Mouse (Mus musculus) yolk sac, embryonic 10.5 days (tissue): ENCODE results near the gene Gar1.

Source experiments
- DNase-seq: peaks from one replicate; pipeline ENCODE4 v3.0.0-alpha.2; 2017; ENCODE audit warnings: low spot score

The Gar1 gene

DNA sequence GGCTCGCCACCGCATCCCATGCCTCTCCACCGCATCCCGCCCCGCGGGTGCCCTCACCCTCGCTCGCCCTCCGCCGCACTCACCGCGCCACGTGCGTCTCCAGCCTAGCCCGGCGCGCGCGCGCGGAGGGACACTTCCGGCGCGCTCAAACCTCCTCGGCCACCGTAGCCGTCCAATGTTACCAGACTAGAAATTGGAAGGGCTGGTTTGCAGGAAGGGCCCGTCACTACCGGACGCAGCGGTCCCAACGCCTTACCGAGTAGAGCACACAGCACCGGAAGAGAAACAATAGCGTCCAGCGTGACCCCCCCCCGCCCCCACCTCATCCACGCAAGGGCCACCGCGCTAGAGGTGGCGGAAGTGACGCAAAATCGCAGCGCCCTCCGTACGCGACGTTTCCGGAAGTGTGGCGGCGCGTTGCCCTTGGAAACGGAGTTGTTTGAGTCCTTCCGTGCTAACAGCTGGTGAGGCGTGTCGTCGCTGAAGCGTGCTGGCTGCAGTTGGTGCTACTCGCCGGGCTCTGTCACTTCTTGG lies at the start of gene Gar1:
TSS of gene Gar1 (minus strand) at position 362 of the 534 bp plus-strand sequence.
- DNase-seq, result peak; percentile 93

DNA sequence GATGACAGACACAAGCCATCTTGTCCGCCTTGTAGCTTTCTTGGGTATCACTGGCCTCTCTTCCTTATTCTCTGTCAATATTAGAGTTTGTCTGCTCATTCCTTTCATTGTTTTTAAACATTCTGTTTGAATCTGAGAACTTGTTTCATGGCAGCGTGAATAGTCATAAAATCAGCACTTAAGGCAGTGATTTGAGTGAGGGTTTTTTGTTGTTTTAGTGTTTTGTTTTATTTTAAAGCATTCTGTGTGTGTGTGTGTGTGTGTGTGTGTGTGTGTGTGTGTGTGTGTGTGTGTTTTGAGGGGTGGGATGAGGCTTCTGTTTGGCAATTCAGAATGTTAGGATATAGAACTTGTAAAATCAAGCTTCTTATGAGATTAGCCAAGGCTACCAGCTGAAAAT lies 48.7 kb upstream of the Gar1 start:
- no peak for DNase-seq

DNA sequence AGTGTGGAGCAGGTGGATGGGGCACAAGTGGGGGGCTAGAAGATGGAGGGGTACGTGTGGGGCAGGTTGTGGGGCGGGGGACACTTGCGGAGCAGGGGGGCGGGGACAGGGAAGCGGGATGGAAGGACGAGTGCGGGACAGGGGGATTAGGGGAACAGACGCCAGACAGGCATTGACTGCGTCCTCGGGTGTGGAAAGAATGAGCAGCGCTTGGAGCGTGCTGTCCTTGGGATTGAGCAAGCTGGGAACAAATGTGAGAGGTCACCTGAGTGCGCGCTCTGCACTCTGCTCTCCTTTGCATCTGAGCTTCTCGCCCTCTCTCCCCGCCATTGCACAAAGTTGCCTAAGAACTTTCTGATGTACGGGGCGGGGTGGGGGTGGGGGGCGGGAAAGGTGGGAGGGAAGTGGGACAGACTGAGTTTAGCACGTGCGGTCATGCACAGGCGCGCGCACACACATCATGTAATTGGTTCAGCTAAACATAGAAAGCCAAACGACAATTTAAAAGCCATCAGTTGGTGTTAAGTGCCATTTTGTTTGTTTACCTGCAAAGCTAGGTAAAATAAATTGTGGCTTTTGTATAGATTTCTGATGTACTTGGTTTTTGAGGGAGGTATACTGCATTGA lies 48.0 kb upstream of the Gar1 start:
- DNase-seq, result peak; percentile 82

DNA sequence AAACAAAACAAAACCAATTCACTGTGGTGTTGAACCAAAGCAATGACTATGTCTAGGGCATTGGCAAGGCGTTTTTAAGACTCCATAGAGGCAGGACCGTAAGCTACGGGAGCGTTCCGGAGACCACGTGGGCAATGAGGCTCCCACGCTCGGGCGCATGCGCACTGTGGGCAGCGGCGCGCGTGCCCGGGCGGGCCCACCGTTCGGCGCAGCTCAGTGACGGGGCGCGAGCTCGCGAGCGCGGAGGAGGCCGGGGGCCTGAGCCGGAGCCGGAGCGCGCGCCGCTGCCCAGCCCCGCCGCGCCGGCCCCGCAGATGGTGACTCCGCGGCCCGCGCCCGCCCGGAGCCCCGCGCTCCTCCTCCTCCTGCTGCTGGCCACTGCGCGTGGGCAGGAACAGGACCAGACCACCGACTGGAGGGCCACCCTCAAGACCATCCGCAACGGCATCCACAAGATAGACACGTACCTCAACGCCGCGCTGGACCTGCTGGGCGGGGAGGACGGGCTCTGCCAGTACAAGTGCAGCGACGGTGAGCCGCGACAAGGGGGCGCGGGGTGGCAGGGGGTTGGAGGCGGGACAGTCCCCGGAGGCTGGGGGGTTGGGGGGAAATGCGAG lies 47.3 kb upstream of the Gar1 start, which contains the start of gene Pla2g12a:
TSS of gene Pla2g12a (plus strand) at position 202 of the 617 bp plus-strand sequence.
- peak; percentile 83 for DNase-seq

DNA sequence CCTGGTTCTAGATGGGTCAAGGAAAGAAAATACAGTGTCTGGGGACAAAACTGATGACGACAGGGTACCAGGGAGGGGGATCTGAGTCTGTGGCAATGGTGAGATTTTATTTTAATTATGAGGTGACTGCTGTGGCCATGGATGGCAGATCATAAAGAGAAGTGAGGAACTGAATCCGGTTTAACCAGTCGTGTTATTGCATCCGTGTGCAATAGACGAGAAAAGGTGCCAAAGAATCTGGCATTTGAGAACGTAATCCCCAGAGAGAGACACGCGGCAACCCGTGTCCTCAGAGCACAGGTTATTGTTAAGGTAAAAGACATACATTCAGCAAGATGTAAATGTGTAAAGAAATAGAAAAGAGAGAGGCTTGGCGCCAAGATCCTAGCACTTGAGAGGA lies 46.1 kb upstream of the Gar1 start:
- no peak for DNase-seq

DNA sequence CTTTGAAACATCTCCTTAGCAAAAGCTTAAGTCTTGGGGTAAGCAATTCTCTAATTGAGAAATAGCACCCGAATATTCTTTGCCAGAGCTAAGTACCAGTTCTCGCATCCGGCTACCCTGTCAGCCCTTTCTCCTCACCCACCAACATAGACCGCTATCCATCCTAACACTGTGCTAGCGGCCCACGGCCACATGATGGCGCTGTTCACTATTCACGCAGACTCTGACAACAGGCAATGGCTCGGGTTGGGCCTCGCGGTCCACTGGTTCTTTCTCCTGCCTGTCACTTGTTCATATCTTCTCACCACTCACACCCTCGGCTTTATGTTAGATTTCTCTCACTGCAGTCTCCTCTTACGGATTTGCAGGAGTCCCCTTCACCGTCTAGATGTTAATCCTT lies 32.5 kb upstream of the Gar1 start:
- no peak for DNase-seq

DNA sequence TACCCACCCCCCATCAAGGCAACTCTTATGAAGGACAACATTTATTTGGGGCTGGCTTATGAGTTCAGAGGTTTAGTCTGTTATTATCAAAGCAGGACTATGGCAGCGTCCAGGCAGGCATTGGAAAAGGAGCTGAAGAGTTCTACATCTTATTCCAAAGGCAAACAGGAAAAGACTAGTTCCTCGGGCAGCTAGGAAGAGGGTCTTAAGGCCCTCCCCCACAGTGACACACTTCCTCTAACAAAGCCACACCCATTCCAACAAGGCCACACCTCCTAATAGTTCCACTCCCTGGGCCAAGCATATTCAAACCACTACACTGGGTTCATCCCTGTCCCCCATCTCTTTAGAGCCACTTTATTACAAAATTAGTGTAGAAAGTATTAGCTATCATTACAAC lies 31.4 kb upstream of the Gar1 start:
- no peak for DNase-seq

DNA sequence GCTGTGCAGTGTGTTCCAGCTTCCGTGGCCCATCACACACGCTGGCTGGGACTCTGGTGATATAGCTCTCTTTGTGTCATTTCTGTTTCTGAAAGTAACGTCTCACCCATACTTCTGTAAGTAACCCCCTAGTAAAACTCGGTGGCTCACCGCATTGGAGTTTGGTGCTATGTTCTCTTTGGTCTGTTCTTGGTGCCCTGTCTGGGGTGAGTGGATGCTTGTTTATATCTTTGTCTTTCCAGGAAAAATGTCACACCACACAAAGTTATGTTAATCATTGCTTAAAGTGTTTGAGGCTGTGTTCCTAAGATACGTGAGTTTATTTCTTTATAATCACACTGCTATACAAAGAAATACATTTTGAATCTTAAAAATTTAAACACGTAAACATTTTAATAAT lies 15.7 kb upstream of the Gar1 start:
- DNase-seq, result no peak

DNA sequence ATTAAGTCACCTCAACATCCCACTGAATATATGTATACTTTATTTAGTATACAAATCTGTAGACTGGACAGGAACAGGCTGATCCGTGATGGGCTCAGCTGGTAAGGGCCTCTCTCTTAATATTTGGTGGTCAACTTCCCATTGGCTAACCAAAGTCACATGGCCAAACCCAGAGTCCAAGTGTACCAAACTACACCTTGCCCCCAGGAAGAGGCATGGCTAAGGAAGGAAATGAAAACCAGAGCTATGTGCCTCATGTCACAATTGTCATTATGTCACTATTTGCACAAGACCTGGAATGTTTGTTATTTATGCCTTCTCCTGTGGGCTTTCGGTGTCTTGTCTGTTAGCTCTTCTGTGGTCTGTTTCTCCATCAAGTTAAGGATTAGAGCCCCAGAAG lies 14.7 kb upstream of the Gar1 start:
- peak; percentile 53 for DNase-seq

DNA sequence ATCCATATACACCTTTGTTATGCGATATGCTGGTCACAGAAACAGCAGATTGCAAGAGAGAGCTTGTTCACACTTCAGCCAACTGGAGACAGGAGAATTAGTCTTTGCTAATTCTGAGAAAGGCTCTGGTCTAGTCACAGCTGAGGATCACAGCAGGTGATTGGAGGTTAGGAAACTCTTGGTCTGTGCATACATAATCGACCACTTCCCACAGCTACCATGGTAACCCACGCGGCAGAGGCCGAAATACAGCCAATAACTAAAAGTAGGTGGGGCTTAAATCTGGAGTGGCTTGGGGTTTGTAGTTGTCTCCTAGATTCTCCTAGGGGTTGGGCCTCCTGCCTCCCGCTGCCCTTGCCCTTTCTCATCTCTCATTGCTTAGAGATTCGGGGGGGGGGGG lies 6.8 kb upstream of the Gar1 start:
- DNase-seq, result peak; percentile 14

DNA sequence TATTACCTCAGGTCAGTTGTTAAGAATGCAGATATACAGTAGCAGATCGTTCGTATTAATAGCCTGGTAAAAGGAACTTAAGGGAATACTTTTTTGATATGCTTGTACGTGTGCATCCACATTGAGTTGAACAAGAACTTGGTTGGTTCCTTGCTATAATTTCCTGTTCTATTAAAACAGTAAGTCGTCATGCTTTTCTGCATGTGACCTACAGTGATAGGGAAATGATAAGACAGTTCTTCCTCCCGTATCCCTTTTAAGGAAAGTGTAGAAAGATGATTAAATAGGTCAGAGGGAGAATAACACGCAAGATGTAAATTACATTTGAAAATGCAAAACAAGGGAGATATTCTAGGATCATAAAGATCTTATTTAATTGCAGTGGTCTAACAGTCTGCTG lies 5.8 kb upstream of the Gar1 start:
- no peak for DNase-seq

DNA sequence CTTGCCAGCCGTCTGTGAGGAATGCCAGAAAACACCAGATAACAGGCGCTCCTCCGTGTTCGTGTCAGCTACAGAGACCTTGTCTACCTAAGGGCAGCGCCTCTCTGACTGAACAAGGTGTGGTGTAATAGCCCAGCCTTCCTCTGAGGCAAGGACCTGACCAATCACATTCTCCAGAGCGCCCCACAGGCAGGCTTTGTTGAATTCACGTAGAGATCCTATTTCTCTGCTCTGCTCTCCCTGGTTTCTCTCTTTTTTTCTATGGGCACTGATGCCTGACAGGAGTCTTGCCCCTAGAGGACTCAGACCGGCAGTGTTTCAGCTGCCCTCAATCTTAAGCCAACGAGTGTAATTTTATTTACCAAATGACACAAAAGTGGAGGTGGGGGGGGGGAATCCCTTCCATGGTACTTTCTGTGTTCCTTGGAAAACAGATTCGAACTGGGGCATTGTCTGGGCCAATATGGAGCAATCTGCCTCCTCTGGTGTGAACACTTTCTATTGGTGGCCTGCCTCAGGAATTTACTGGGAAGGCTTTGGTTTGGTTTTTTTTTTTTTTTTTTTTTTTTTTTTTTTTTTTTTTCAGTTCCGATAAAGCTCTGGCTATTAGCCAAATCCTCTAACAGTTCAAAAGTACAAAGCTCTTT lies 5.0 kb upstream of the Gar1 start:
- DNase-seq, result peak; percentile 78

DNA sequence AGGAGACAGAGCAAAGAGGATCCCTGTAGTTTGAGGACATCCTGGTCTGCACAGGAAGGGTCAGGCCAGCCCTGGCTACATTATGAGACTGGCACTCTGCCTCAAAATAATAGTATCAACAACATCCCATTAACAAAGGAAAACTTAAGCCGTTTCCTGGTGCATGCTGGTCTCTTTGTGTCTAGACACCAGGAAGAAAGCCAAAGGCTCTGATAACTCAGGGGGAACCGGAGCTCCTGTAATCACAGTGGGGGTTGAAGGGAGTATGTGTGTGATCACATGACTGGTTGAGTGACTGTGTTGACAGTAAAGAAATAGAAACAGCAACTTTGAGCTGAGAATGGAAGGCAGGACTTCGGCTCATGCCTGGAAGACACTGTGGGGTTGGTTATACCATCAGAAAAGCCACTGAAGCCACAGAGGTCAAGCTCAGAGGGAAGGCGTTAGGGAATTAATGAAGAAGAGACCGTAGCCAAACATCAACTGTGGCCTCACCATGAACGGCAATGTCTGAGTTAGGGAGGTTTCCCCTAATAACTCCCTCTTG lies 4.3 kb upstream of the Gar1 start, which contains the start of gene Cfi:
TSS of gene Cfi (plus strand) at position 497 of the 547 bp plus-strand sequence.
- DNase-seq, result peak; percentile 39

DNA sequence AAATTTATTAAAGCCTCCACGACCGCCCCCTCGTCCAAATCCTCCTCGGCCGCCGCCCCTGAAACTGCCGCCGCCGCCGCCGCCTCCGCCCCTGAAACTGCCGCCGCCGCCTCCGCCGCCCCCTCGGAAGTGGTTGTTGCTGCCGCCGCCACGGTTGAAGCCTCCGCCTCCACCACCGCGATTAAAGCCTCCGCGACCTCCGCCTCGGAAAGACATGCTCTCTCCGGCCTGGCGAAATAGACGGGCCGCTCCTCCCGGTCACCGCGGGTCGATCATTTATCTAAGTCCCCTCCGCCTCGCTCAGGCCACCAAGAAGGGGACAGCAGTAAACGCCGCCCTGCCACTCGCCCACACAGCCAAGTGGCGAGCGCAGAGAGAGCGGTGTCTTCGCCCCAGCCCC lies 570 bp downstream of the Gar1 start:
- DNase-seq, result no peak

DNA sequence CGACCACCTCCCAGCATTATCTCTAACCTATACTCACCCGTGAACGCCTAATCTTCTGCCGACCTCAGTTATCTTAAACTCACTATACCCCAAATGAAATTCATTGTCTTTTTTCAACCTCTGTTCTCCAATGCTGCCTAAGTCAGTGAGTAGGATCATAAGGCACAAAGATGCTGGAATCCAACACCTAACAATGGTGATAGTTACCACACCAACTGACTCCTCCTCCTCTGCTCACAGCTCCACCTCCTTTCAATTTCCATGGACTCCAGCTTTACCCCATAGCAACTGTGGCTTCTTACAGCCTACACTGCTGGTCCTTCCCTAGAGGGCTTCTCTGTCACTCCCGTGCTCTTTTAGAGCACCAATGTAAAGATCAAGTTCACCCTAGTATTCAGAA lies 3.5 kb downstream of the Gar1 start:
- no peak for DNase-seq

DNA sequence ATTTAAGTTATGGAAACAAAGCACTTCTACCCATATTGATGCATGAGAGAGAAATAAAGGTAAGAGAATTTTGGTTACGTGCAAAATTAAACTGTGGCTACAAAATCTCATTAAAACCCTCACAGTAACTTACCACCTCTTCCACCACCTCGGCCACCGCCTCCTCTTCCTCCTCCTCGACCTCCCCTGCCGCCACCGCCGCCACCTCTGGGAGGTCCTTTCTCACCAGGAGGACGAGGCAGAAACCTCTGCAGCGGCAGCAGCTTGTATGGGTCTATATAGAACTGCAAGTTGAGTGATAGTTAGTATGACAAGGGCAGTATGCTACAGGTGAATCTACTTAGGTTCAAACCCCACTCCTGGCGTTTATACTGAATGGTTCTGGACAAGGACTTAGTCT lies 4.5 kb downstream of the Gar1 start:
- no peak for DNase-seq

DNA sequence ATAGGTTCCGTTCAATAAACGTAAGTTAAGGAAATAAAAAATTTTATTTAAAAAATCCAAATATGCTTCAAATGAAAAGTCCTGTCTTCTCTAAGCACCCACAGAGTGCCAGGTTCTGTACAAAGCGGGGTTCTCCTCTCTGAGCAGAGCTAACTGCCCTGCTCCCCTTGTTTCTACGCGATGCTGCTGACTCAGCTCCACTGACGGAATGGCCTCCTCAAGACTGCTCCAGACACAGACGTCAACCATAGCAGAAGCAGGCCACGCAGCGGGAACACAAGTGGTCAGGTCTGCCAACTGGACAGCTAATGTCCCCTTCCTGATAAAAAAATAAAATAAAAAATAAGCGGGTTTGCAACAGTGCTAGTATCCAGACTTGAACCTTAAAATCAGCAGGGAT lies 6.3 kb downstream of the Gar1 start:
- DNase-seq, result no peak

DNA sequence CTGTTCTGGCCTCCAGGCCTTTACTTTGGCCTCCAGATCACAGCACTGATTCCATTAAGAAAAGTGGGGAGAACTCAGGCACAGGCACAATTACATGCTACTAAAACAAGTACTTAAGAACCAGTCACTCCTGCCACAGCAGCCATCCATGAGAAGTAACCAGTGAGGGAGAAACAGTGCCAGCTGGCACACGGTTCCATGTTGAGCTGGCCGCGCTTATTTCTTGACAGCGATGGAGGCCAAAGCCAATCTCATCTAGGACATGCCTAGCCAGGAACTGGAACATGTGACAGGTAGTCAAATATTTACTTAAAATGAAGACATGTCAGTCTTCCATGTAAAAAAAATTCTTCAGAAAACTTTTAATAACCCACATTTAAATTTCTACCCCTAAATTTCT lies 7.0 kb downstream of the Gar1 start:
- DNase-seq, result no peak

DNA sequence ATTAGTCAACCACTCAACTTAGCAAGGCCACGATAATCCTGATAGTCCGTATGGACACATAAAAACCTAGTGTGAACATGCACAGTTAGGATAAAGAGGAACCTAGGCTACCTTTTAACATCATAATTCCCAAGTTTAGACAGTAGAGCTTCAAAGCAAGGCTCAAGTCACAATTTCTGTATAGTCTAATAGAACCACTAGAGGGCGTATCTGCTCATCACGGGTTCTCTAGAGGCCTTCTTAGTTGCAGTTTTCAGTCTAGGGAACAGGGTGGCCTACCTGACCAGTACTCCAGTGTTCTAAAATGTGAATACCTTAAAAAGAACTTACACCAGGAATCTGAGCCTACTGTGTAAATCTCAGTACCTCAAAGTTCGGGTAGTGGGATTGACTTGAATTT lies 7.9 kb downstream of the Gar1 start:
- peak; percentile 28 for DNase-seq

DNA sequence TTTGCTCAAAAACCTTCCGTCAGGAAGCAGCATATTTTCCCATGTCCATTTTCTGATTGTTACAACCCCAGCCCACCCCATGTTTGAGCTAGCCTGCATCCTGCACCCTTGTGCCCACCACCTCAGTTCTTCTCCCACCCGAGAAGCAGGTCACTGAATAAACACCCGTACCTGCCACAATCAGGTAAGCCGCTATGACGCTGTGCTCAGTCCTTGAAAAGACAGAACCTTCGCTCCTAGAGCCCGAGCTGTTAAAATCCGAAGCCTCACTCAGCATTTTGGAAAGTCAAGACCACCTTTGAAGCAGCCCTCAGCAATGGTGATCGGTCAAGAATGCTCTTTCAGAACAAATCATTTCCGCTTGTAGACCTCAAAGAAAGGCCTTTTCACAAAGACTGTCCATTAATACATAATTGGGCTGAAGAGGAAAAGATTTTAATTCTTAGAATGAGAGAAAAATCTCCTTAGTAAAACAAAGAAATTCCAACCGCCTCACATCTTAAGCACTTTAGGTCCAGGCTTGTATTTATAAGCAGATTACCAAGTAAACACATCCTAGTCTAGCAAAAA lies 8.9 kb downstream of the Gar1 start, which contains the start of gene Rrh:
TSS of gene Rrh (minus strand) at position 382 of the 570 bp plus-strand sequence.
- DNase-seq, result no peak

DNA sequence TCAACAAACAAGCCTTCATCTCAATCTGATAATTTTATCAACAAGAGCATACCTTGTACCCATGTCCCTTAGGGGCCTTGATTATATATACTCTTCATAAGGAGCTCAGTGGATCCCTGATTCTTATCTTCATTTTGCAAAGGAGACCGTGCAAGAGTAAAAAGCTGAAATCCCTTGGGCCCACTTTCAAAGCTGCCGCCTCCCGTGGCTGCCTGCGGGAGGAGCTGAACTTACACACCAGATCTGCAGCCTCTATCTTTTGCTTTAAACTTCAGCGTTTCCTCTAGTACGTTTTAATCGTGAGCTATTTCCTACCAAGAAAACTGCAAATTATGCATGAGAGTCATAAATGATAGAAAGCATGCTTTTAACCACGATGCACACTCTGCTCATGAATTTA lies 9.5 kb downstream of the Gar1 start:
- no peak for DNase-seq

DNA sequence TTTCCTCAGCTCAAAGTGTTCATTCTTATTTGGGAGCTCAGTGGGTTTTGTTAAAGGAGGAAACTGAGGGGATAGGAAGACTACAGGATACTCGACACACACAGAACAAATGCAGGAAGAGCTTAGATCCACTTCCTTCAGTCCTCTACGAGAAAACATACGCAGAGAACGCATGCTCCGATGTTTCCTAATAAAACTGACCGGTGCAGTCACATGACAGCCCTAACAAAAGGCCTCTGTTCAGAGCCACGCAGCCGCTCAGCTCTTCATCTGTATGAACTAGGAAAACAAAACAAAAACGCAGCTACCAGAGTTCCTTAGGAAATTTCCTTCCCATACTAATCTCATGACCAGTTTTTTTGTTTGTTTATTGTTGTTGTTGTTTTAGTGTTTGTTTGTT lies 10.3 kb downstream of the Gar1 start:
- no peak for DNase-seq

DNA sequence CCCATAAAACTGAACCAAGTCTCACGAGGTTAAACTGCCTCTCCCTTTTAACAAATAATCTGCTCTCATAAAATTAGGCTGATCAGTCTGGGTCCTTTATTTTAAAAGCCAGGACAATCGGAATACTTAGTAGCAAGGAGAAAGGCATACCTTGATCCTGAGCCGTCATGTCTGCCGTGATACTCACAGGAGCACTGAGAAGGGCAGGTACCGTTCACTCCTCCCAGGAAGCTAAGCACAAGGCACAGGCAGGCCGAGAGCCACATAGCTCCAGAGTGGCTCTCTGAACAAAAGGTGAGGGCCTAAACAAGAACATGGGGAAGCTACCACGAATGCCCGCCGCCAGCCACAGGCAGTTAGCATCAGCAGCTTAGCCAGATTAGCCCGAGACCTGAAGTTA lies 27.4 kb downstream of the Gar1 start, which contains the start of gene Lrit3:
TSS of gene Lrit3 (minus strand) at position 266 of the 400 bp plus-strand sequence.
- no peak for DNase-seq
